Mouse (Mus musculus) G1E (cell line): Measurements from ENCODE around the gene Capzb.

Experiments used
- CTCF ChIP-seq: IDR thresholded peaks from 2 replicates; pipeline ENCODE4 v1.5.1; 2012; ENCODE audit warnings: low read depth, low read length, inconsistent platforms, mixed read lengths
- GATA1 ChIP-seq: IDR thresholded peaks from 2 replicates; pipeline ENCODE4 v1.6.1; 2012; ENCODE audit warnings: borderline replicate concordance, low read length, inconsistent platforms, mixed read lengths
- POLR2AphosphoS5 ChIP-seq: IDR thresholded peaks from 2 replicates; pipeline ENCODE4 v1.6.1; 2012; ENCODE audit warnings: low read depth, low read length, inconsistent platforms; ENCODE audit not compliant: insufficient replicate concordance

GRCm38 (mm10) chr4:139213935-139214371 is 21.3 kb downstream of the Capzb start:
- TF ChIP-seq CTCF (no peak), GATA1 (no peak), POLR2AphosphoS5 (no peak)
